ENCODE assay signal across 29 mouse cellular contexts in the genomic region with DNA sequence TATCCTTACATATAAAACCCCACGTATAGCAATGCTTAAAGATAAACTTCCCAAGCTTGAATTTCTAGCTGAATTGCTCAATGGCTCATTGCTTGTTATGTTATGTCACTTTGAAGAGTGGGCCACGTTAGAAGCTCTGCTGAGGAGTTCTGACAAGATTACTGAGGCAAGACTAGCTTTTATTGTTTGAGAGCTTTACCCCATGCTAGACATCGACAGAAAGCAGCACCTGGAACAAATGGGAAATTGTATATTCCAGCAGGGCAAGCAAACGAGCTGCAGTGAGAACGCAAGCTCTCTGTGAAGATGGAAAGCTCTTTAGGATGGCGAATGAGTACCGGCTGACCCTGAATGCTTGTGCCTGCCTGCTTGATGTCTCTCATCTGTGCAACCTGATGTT.
DNase-seq lines count a peak whose midpoint lies in the region; ATAC-seq and TF ChIP-seq lines count a peak whose summit lies in the region.
"Had no signal": no experiment of that assay in that cellular context is flagged by ENCODE, and none has a peak within 500 bp of the region (broad histone marks: within the 10 kb centered on the region; RNA-seq: fewer than 3 reads in every experiment).

No protein-coding gene starts in this region.

- no peak for ATAC-seq in hindbrain, embryonic 12.5 days (ENCODE audit: low FRiP score)
- ATAC-seq in hindbrain, postnatal 0 days = no peak
- ATAC-seq in kidney, embryonic 15.5 days (replicated peaks; ENCODE audit: low FRiP score) = peak; percentile 84
- ATAC-seq: forebrain, embryonic 14.5 days; forebrain, postnatal 0 days; intestine, embryonic 15.5 days; Patski had no signal

- no peaks in the 10 kb centered on the region for H3K27me3 ChIP-seq in hindbrain, embryonic 12.5 days
- H3K27me3 ChIP-seq in hindbrain, postnatal 0 days (ENCODE audit: insufficient read depth, low read length) = no peaks in the 10 kb centered on the region
- H3K27me3 ChIP-seq in kidney, embryonic 15.5 days = no peaks in the 10 kb centered on the region
- no peaks in the 10 kb centered on the region for H3K27me3 ChIP-seq in kidney, adult 2 months (replicated peaks; ENCODE audit: control insufficient read depth, insufficient read depth, low read length)
- H3K27me3 ChIP-seq: CH12.LX; embryonic facial prominence, embryonic 12.5 days; embryonic facial prominence, embryonic 15.5 days; heart, embryonic 12.5 days; heart, embryonic 15.5 days; intestine, embryonic 15.5 days had no signal

- 0 out of 2 replicates have a peak overlapping the region, but pooled peaks have one; percentile 46 for H3K27ac ChIP-seq in hindbrain, embryonic 12.5 days
- H3K27ac ChIP-seq in hindbrain, postnatal 0 days = no peak overlapping the region
- H3K27ac ChIP-seq in kidney, embryonic 15.5 days = no peak overlapping the region
- no peak overlapping the region for H3K27ac ChIP-seq in kidney, adult 2 months (ENCODE audit: insufficient read depth, low read depth, low read length)
- H3K27ac ChIP-seq: embryonic facial prominence, embryonic 12.5 days; embryonic facial prominence, embryonic 15.5 days; gastrocnemius, adult 2 months; heart, embryonic 15.5 days; hindbrain, embryonic 14.5 days; intestine, embryonic 15.5 days had no signal

- H3K9ac ChIP-seq in hindbrain, embryonic 12.5 days = no peak overlapping the region
- no peak overlapping the region for H3K9ac ChIP-seq in hindbrain, postnatal 0 days (replicated peaks; ENCODE audit: low read length)
- H3K9ac ChIP-seq in kidney, embryonic 15.5 days = no peak overlapping the region
- H3K9ac ChIP-seq: embryonic facial prominence, embryonic 12.5 days; embryonic facial prominence, embryonic 15.5 days; forebrain, postnatal 0 days; heart, embryonic 12.5 days; heart, embryonic 15.5 days; hindbrain, embryonic 14.5 days; intestine, embryonic 15.5 days had no signal

- no peaks in the 10 kb centered on the region for H3K4me1 ChIP-seq in hindbrain, embryonic 12.5 days
- H3K4me1 ChIP-seq in hindbrain, postnatal 0 days (ENCODE audit: insufficient read depth, low read length) = no peaks in the 10 kb centered on the region
- H3K4me1 ChIP-seq in kidney, embryonic 15.5 days = no peaks in the 10 kb centered on the region
- H3K4me1 ChIP-seq in kidney, adult 2 months (ENCODE audit: control insufficient read depth, insufficient read depth, low read length) = no peaks in the 10 kb centered on the region
- H3K4me1 ChIP-seq: embryonic facial prominence, embryonic 12.5 days; embryonic facial prominence, embryonic 15.5 days; heart, embryonic 12.5 days; heart, embryonic 15.5 days; intestine, embryonic 15.5 days had no signal

- TF ChIP-seq POLR2A in kidney, adult 2 months (IDR thresholded peaks at IDR 0.05; ENCODE audit: low read depth, low read length) = no peak

- TF ChIP-seq CTCF in hindbrain, postnatal 0 days (IDR thresholded peaks at IDR 0.05; ENCODE audit: low read depth) = no peak
- TF ChIP-seq CTCF in kidney, adult 2 months (conservative IDR thresholded peaks at IDR 0.05; ENCODE audit: insufficient read depth, insufficient read length, low read depth, low read length) = no peak

- H3K36me3 ChIP-seq in hindbrain, embryonic 12.5 days = no peaks in the 10 kb centered on the region
- no peaks in the 10 kb centered on the region for H3K36me3 ChIP-seq in hindbrain, postnatal 0 days (ENCODE audit: insufficient read depth, low read length)
- no peaks in the 10 kb centered on the region for H3K36me3 ChIP-seq in kidney, embryonic 15.5 days
- H3K36me3 ChIP-seq in kidney, adult 2 months (ENCODE audit: control insufficient read depth, insufficient read depth, low read length) = no peaks in the 10 kb centered on the region
- H3K36me3 ChIP-seq: embryonic facial prominence, embryonic 12.5 days; embryonic facial prominence, embryonic 15.5 days; G1E; heart, embryonic 12.5 days; heart, embryonic 15.5 days; intestine, embryonic 15.5 days had no signal

- DNase-seq in hindbrain, postnatal 0 days (ENCODE audit: low spot score) = no peak
- no peak for DNase-seq in kidney, adult 2 months
- peak; percentile 2 for DNase-seq in retina, postnatal 1 day
- no peak for DNase-seq in retina, embryonic 14.5 days (ENCODE audit: low spot score)
- DNase-seq: adrenal gland, postnatal 10 days; adrenal gland, postnatal 36 days; B cell, adult 2 months; cerebellum, adult 11 months; cerebellum, adult 2 months; cerebellum, adult 9-11 months; cerebellum, postnatal 25 days; forebrain, postnatal 0 days; gastrocnemius, adult 2 months; gastrocnemius, postnatal 14 days; heart, adult 11 months; heart, postnatal 10 days; heart, postnatal 36 days had no signal

- H3K4me2 ChIP-seq in hindbrain, embryonic 12.5 days (replicated peaks) = no peak overlapping the region
- H3K4me2 ChIP-seq in hindbrain, postnatal 0 days (ENCODE audit: low read depth, low read length) = no peak overlapping the region
- H3K4me2 ChIP-seq in kidney, embryonic 15.5 days = no peak overlapping the region
- H3K4me2 ChIP-seq: embryonic facial prominence, embryonic 12.5 days; embryonic facial prominence, embryonic 15.5 days; heart, embryonic 12.5 days; heart, embryonic 15.5 days; hindbrain, embryonic 14.5 days; intestine, embryonic 15.5 days had no signal

- H3K9me3 ChIP-seq in hindbrain, embryonic 12.5 days (replicated peaks) = no peaks in the 10 kb centered on the region
- no peaks in the 10 kb centered on the region for H3K9me3 ChIP-seq in hindbrain, postnatal 0 days (ENCODE audit: low read length)
- H3K9me3 ChIP-seq in kidney, embryonic 15.5 days (replicated peaks) = no peaks in the 10 kb centered on the region
- H3K9me3 ChIP-seq: embryonic facial prominence, embryonic 12.5 days; embryonic facial prominence, embryonic 15.5 days; G1E; heart, embryonic 12.5 days; heart, embryonic 15.5 days; intestine, embryonic 15.5 days had no signal

- no peak overlapping the region for H3K4me3 ChIP-seq in hindbrain, embryonic 12.5 days
- no peak overlapping the region for H3K4me3 ChIP-seq in hindbrain, postnatal 0 days (ENCODE audit: low read length)
- H3K4me3 ChIP-seq in kidney, embryonic 15.5 days (replicated peaks) = no peak overlapping the region
- no peak overlapping the region for H3K4me3 ChIP-seq in kidney, adult 2 months (ENCODE audit: insufficient read depth, low read depth, low read length)
- H3K4me3 ChIP-seq: embryonic facial prominence, embryonic 12.5 days; embryonic facial prominence, embryonic 15.5 days; gastrocnemius, adult 2 months; heart, embryonic 12.5 days; heart, embryonic 15.5 days; intestine, embryonic 15.5 days had no signal

- 49% methylated on average over 7 of the region's 7 CpGs for WGBS in hindbrain, embryonic 12.5 days
- 50% methylated on average over 7 of the region's 7 CpGs for WGBS in hindbrain, postnatal 0 days
- 29% methylated on average over 7 of the region's 7 CpGs for WGBS in kidney, embryonic 15.5 days
- WGBS in kidney, adult 2 months = 35% methylated on average over 7 of the region's 7 CpGs
